Mouse (Mus musculus): ENCODE measurements around the gene Hoxa13. TPM values are rescaled to one million over a fixed set of nuclear protein-coding genes. Genes with fewer than 3 reads are reported as not detected.

Hoxa13 gene
- polyA plus RNA-seq, 1 experiment from 2014 or later, result not detected

GRCm38 (mm10) chr6:52281084-52281483 lies 20.4 kb upstream of the Hoxa13 start:
- no peaks in the 10 kb centered on the region for H3K9me3 ChIP-seq (replicated peaks; ENCODE audit: low read length)
- no peaks in the 10 kb centered on the region for H3K36me3 ChIP-seq (ENCODE audit: insufficient read depth, low read length)
- no peak overlapping the region for H3K9ac ChIP-seq (ENCODE audit: low read depth, low read length)
- H3K27me3 ChIP-seq (ENCODE audit: insufficient read depth, low read length), result peaks cover 16% of the 10 kb centered on the region
- DNase-seq (ENCODE audit: low spot score) (no peak), ATAC-seq (replicated peaks; ENCODE audit: low FRiP score, low read depth) (no peak)
- no peak overlapping the region for H3K4me3 ChIP-seq (replicated peaks; ENCODE audit: low read depth, low read length)
- H3K27ac ChIP-seq, result no peak overlapping the region
- no peak overlapping the region for H3K4me2 ChIP-seq (ENCODE audit: low read length)
- no peaks in the 10 kb centered on the region for H3K4me1 ChIP-seq (replicated peaks; ENCODE audit: insufficient read depth, low read length)
- WGBS, result 26% methylated on average over 12 of the region's 12 CpGs
- TF ChIP-seq CTCF (IDR thresholded peaks at IDR 0.05; ENCODE audit: low read depth), result no peak

GRCm38 (mm10) chr6:52276920-52277319 lies 16.2 kb upstream of the Hoxa13 start:
- Histone ChIP-seq H3K36me3 (ENCODE audit: insufficient read depth, low read length) (no peaks in the 10 kb centered on the region), H3K4me3 (replicated peaks; ENCODE audit: low read depth, low read length) (no peak overlapping the region), H3K9ac (ENCODE audit: low read depth, low read length) (no peak overlapping the region), H3K4me1 (replicated peaks; ENCODE audit: insufficient read depth, low read length) (no peaks in the 10 kb centered on the region), H3K9me3 (replicated peaks; ENCODE audit: low read length) (no peaks in the 10 kb centered on the region), H3K27me3 (ENCODE audit: insufficient read depth, low read length) (peaks cover 47% of the 10 kb centered on the region), H3K27ac (no peak overlapping the region), H3K4me2 (ENCODE audit: low read length) (no peak overlapping the region)
- TF ChIP-seq CTCF (IDR thresholded peaks at IDR 0.05; ENCODE audit: low read depth), result no peak
- no peak for ATAC-seq (replicated peaks; ENCODE audit: low FRiP score, low read depth)
- no peak for DNase-seq (ENCODE audit: low spot score)
- 9% methylated on average over 5 of the region's 5 CpGs for WGBS

- H3K9me3 ChIP-seq (replicated peaks; ENCODE audit: low read length), result no peaks in the 10 kb centered on the region
- no peak for DNase-seq (ENCODE audit: low spot score)
These were observed 15.7 kb upstream of the Hoxa13 start for GRCm38 (mm10) chr6:52276382-52276781.

GRCm38 (mm10) chr6:52275563-52276280 lies 15.0 kb upstream of the Hoxa13 start:
- no peak for DNase-seq (ENCODE audit: low spot score)
- H3K4me2 ChIP-seq (ENCODE audit: low read length), result no peak overlapping the region

More at GRCm38 (mm10) chr6:52276382-52276781, 15.7 kb upstream of the Hoxa13 start:
- H3K27me3 ChIP-seq (ENCODE audit: insufficient read depth, low read length), result peaks cover 53% of the 10 kb centered on the region
- no peak overlapping the region for H3K4me2 ChIP-seq (ENCODE audit: low read length)
- no peaks in the 10 kb centered on the region for H3K4me1 ChIP-seq (replicated peaks; ENCODE audit: insufficient read depth, low read length)
- 3% methylated on average over 6 of the region's 6 CpGs for WGBS
- no peaks in the 10 kb centered on the region for H3K36me3 ChIP-seq (ENCODE audit: insufficient read depth, low read length)
- TF ChIP-seq CTCF (IDR thresholded peaks at IDR 0.05; ENCODE audit: low read depth), result no peak
- H3K27ac ChIP-seq, result no peak overlapping the region
- H3K9ac ChIP-seq (ENCODE audit: low read depth, low read length), result no peak overlapping the region
- no peak for ATAC-seq (replicated peaks; ENCODE audit: low FRiP score, low read depth)
- H3K4me3 ChIP-seq (replicated peaks; ENCODE audit: low read depth, low read length), result no peak overlapping the region

GRCm38 (mm10) chr6:52274576-52274975 lies 13.9 kb upstream of the Hoxa13 start:
- no peak overlapping the region for H3K4me2 ChIP-seq (ENCODE audit: low read length)
- H3K36me3 ChIP-seq (ENCODE audit: insufficient read depth, low read length), result no peaks in the 10 kb centered on the region
- WGBS, result 10% methylated on average over 11 of the region's 11 CpGs
- no peak overlapping the region for H3K9ac ChIP-seq (ENCODE audit: low read depth, low read length)
- H3K4me3 ChIP-seq (replicated peaks; ENCODE audit: low read depth, low read length), result no peak overlapping the region
- ATAC-seq (replicated peaks; ENCODE audit: low FRiP score, low read depth), result no peak
- H3K4me1 ChIP-seq (replicated peaks; ENCODE audit: insufficient read depth, low read length), result no peaks in the 10 kb centered on the region
- no peak overlapping the region for H3K27ac ChIP-seq
- DNase-seq (ENCODE audit: low spot score), result no peak
- TF ChIP-seq CTCF (IDR thresholded peaks at IDR 0.05; ENCODE audit: low read depth), result no peak
- peaks cover 71% of the 10 kb centered on the region for H3K27me3 ChIP-seq (ENCODE audit: insufficient read depth, low read length)
- no peaks in the 10 kb centered on the region for H3K9me3 ChIP-seq (replicated peaks; ENCODE audit: low read length)

More at GRCm38 (mm10) chr6:52275563-52276280, 15.0 kb upstream of the Hoxa13 start:
- no peaks in the 10 kb centered on the region for H3K4me1 ChIP-seq (replicated peaks; ENCODE audit: insufficient read depth, low read length)
- no peak overlapping the region for H3K9ac ChIP-seq (ENCODE audit: low read depth, low read length)
- TF ChIP-seq CTCF (IDR thresholded peaks at IDR 0.05; ENCODE audit: low read depth), result no peak
- H3K9me3 ChIP-seq (replicated peaks; ENCODE audit: low read length), result no peaks in the 10 kb centered on the region
- no peak for ATAC-seq (replicated peaks; ENCODE audit: low FRiP score, low read depth)
- no peaks in the 10 kb centered on the region for H3K36me3 ChIP-seq (ENCODE audit: insufficient read depth, low read length)
- WGBS, result 22% methylated on average over 8 of the region's 8 CpGs
- no peak overlapping the region for H3K4me3 ChIP-seq (replicated peaks; ENCODE audit: low read depth, low read length)
- H3K27ac ChIP-seq, result no peak overlapping the region
- peaks cover 59% of the 10 kb centered on the region for H3K27me3 ChIP-seq (ENCODE audit: insufficient read depth, low read length)

- H3K27ac ChIP-seq, result no peak overlapping the region
- TF ChIP-seq CTCF (IDR thresholded peaks at IDR 0.05; ENCODE audit: low read depth), result no peak
- DNase-seq (ENCODE audit: low spot score), result no peak
- ATAC-seq (replicated peaks; ENCODE audit: low FRiP score, low read depth), result no peak
- H3K27me3 ChIP-seq (ENCODE audit: insufficient read depth, low read length), result peaks cover 79% of the 10 kb centered on the region
- H3K4me3 ChIP-seq (replicated peaks; ENCODE audit: low read depth, low read length), result no peak overlapping the region
- no peak overlapping the region for H3K9ac ChIP-seq (ENCODE audit: low read depth, low read length)
- no peak overlapping the region for H3K4me2 ChIP-seq (ENCODE audit: low read length)
- no peaks in the 10 kb centered on the region for H3K4me1 ChIP-seq (replicated peaks; ENCODE audit: insufficient read depth, low read length)
- WGBS, result 11% methylated on average over 22 of the region's 22 CpGs
- no peaks in the 10 kb centered on the region for H3K36me3 ChIP-seq (ENCODE audit: insufficient read depth, low read length)
- H3K9me3 ChIP-seq (replicated peaks; ENCODE audit: low read length), result no peaks in the 10 kb centered on the region
These were observed 13.1 kb upstream of the Hoxa13 start for GRCm38 (mm10) chr6:52273656-52274280.
